Mouse (Mus musculus): ENCODE results near the gene Ache.
A peak's percentile ranks its signal among the peaks of the same experiment; 100 is the strongest.

Ache gene

DNA sequence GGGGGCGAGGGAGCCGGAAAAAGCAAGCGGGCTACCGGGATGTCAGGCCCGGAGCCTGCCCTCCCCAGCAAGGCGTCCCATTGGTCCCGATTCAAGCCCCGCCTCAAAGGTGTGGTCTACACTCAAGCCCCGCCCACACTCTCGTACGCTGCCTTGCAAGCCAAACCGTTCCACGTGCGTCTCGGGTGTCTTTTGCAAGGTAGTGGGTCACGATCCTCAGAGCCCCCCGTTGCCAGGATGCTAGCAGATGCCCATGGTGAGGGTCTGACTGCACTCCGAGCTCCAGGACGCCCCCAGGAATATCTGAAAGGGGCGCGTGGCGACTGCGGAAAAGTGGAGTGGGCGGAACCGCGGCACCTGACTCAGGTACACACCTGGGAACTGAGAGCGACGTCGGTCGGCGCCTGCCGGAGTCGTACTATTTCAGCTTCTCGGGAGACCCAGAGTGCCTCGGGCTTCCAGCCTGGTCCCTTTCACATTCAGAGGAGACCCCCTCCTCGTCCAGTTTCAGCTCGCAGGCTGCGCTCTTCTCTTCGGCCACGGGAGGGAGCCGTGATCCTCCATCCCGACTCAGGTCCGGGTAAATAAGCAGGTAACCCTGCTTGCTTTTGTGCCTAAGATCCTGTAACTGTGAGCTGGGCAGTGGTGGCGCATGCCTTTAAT, 46.3 kb downstream of the Ache start, which contains the start of gene Slc12a9:
TSS of gene Slc12a9 (minus strand) at position 86 of the 663 bp plus-strand sequence.
- DNase-seq (ENCODE audit: low spot score in 2 of 2) = peak; percentile 88 to 92

DNA sequence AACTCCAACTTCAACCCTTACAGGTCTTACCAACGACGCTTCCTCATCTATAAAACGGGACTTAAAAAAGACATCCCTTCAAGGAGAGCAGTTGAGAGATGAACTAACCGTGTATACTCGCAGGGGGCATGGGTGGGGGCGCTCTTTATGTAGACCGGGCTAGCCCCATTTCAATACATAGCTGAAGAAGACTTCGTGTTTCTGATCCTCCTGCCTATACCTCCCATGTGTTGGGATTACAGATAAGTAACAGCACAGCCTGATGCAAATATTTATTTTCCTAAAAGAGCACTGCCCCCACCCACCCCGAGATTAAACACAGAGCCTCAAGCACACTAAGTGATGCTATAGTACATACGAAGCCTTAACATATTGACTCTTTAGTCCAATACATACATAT, 47.0 kb downstream of the Ache start:
- DNase-seq (ENCODE audit: low spot score in 2 of 2) = no peak

DNA sequence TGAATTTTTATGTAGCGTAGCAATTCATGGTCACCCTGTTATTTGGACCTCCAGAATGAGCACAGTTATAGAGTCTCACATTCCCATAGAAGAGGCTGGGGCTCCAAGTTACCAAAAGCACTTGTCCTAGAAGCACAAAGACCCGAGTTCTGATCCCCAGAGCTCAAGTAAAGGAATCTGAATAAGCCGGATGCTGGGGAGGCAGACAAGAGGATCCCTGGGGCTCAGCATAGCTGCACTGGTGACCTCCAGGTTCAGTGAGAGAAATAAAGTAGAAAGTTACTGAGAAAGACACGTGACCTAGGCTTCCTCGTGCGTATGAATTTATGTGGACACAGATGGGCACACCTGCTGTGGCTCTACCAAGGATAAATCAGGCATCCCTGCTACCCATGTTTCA, 47.7 kb downstream of the Ache start:
- DNase-seq (ENCODE audit: low spot score in 2 of 2) = no peak

DNA sequence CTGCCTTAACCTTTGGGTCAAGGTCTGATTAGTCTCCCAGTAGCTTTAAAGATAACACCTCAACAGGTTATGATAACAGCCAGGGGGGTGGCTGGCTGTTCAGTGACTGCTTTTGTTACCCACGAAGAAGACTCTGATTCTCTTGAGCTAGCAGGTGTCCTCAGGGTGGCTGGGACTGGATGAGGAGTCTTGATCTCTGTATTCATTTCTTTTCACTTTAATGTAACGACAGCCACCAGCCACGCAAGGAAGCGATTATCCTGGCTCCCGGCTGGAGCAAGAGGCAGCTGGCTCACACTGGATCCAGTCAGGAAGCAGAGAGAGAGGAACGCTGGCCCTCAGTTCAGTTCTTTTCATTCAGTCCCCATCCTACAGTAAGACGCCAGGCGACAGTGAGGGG, 49.9 kb downstream of the Ache start:
- DNase-seq (ENCODE audit: low spot score in 2 of 2) = no peak

DNA sequence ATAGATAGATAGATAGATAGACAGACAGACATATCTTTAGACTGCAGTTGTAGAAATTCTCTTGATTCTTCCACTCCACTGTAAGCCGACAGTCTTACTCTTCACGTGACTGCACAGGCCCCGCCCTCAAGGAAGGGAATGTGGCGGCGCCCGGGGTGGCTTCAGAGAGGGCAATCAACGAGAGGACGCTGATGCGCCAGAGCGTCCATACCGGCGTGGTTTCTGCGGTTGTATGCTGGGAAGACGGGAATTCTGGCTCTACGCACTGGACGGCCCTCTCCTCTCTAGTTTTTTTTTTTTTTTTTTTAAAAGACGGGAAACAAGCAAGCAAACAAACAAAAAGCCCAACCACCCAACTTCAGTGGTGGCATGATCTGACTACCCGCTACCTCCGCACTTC, 50.9 kb downstream of the Ache start:
- DNase-seq (ENCODE audit: low spot score in 2 of 2) = peak; percentile 86 to 90

DNA sequence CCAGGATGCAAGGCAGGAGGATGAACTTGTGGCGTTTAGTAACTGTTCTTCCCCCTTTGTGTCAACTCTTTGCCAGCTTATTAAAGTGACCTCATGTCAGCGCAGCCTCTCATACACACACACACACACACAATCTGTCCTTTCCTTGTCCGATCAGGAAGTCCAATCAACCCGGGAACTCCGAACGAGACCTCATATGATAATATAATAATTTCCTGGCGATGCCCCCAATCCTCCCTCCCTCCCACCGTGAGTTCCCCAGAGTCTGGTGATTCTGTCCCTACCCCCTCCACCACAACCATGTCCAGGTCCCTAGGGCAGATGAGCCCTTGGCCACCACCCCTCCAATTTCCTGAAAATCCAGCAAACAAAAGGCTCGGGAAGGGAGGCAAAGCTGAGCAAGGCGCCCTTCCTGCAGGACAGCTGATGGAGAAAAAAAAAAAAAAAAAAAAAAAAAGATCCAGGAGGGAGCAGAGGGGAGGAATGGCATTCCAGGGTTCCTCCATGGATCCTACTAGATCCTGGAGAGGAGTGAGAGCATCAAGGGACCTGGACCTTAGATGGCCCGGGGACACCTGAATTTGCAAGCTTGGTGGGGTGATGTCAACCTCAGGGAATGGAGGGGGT, 51.5 kb downstream of the Ache start:
- no peak for DNase-seq (ENCODE audit: low spot score in 2 of 2)

DNA sequence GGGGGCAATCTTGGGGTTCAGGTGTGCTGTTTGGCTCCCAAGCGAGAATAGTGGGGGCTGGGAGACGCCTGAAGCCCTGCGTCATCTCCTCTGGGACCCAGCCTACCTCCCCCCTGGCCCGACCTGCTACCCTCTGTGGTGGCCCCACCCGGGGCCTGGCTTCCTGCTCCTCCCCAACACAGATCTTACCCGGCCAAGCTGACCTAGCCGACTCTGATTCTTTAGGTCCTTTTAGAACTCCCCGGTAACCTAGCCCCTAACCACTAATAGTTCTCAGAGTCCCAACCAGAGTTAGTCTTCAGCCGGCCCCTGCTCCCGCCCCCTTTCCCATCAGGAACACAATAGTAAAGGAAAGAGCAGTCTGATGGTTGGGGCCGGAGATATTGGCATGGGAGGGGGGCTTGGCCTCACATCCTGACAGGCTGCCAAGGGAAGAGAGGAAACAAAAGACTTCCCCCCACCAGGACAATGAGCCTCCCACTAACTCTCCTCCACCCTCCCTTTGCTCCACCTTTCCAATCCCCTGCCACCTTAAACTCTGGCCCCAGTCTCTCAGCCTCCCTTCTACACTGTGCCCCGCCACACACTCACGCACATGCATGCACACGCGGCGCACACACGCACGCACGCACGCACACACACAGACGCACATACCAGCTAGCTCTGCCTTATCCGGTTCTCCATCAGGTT, 52.1 kb downstream of the Ache start:
- no peak for DNase-seq (ENCODE audit: low spot score in 2 of 2)

DNA sequence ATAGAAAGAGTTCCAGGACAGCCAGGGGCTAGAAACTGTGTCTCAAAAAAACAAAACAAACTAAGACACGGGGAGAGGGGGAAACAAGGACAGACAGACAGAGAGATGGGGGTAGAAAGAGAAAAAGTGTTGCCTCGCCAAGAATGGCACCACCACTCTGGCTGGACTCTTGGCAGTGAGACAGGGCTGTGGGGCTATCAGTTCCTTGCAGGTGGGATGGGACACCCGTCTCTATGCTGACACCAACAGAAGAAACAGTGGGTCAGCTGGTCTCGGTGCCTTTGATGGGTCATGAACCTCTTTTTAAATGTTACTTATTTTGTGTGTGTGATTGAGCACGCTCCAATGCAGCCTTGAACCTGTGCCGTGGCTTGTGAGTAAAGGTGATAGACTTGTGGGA, 52.9 kb downstream of the Ache start:
- DNase-seq (ENCODE audit: low spot score in 2 of 2) = no peak

DNA sequence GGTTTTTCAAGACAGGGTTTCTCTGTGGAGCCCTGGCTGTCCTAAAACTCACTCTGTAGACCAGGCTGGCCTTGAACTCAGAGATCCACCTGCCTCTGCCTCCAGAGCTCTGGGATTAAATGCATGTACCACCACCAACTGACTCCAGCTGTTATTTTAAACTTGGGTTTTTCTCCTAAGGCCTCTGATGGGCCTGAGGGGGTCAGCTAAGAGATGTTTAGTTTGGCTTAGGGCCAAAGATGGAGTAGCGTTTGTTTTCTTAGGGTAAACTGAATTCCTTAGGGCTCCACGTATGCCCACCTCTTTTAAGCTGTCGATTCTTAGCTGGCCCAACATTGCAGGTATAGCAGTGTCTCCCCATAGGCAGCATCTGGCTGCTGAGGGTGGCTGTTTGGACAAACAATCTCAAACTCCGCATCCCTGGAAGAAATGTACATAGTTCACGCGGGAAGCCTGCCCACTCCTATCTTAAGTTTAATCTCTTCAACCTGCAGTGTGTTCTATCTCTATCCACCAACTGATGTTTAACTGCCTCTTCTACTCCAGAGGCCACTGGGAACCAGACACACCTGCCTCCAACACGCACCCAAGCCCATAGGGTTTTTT, 55.2 kb downstream of the Ache start:
- no peak for DNase-seq (ENCODE audit: low spot score in 2 of 2)

DNA sequence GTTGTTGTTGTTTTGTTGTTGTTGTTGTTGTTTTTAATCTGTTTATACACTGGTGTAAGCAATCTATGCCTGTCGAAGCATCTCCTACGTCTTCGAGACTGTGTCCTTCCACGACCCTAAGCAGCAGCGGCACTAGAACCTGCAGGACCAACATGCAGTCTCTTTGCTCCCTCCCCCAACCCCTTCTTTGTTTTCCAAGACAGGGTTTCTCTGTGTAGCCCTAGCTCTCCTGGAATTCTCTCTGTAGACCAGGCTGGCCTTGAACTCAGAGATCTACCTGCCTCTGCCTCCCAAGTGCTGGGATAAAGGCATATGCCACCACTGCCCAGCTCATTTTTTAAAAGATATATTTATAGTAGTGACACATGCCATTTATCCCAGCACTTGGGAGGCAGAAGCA, 56.1 kb downstream of the Ache start:
- no peak for DNase-seq (ENCODE audit: low spot score in 2 of 2)

DNA sequence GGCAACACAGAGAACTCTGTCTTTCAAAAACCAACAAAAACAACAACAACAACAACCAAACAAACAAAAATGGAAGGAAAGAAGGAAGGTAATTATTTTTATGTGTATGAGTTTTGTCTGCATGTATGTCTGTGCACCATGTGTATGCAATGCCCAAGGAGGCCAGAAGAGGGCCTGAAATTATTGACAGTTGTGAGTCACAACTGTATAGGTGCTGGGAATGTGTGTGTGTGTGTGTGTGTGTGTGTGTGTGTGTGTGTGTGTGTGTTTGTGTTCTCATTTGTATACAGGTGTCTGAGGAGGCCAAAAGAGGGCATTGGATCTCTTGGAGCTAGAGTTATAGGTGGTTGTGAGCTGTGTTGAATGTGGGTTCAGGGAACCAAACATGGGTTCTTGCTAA, 56.5 kb downstream of the Ache start:
- DNase-seq (ENCODE audit: low spot score in 2 of 2) = no peak
